Mouse (Mus musculus): ENCODE measurements around the gene Plcz1. TPM values are rescaled to one million over a fixed set of nuclear protein-coding genes. Genes with fewer than 3 reads are reported as not detected.

The Plcz1 gene
- not detected in 2 replicates for polyA plus RNA-seq (2012; rRNA removed)

GRCm38 (mm10) chr6:140041357-140041756, at the start of gene Plcz1:
Plcz1 (minus strand) TSS chr6:140041457.

GRCm38 (mm10) chr6:140040952-140041351, 305 bp downstream of the Plcz1 start, which contains the start of gene Capza3:
Capza3 (plus strand) TSS chr6:140041252.

Other genes with a start within 250 kb of the Plcz1 start
- gene Capza3, start 205 bp downstream of the Plcz1 start, polyA plus RNA-seq (2012; rRNA removed), result not detected in 2 replicates

Data from ovary, adult 2 months (tissue).